Mouse (Mus musculus) heart, embryonic 11.5 days (tissue): ENCODE results near the gene Nlrp4f. TPM values are rescaled to one million over a fixed set of nuclear protein-coding genes. Genes with fewer than 3 reads are reported as not detected.

Experiments
- ATAC-seq: fragments of 200-750 bp; cut with Nextera tagmentation; replicated peaks from 2 replicates; pipeline ENCODE4 v1.8.0; 2017; ENCODE audit warnings: moderate library complexity; ENCODE audit not compliant: insufficient number of reproducible peaks, low FRiP score, low TSS enrichment
- H3K27ac ChIP-seq: fragments of 300-500 bp; sonication (generic); 2 replicates; pipeline ENCODE4 v1.5.1; 2014; ENCODE audit warnings: mild to moderate bottlenecking, low read depth, low read length
- H3K27me3 ChIP-seq: fragments of 300-500 bp; sonication (generic); 2 replicates; pipeline ENCODE4 v1.6.1; 2014; ENCODE audit warnings: mild to moderate bottlenecking, low read length, mixed read lengths; ENCODE audit not compliant: control insufficient read depth, insufficient read depth
- H3K36me3 ChIP-seq: fragments of 300-500 bp; sonication (generic); 2 replicates; pipeline ENCODE4 v1.6.1; 2014; ENCODE audit warnings: mild to moderate bottlenecking, low read length, moderate library complexity, mixed read lengths; ENCODE audit not compliant: control insufficient read depth, insufficient read depth
- H3K4me1 ChIP-seq: fragments of 300-500 bp; sonication (generic); 2 replicates; pipeline ENCODE4 v1.6.1; 2014; ENCODE audit warnings: low read length; ENCODE audit not compliant: control insufficient read depth, insufficient read depth
- H3K4me2 ChIP-seq: fragments of 300-500 bp; sonication (generic); 2 replicates; pipeline ENCODE4 v1.6.1; 2014; ENCODE audit warnings: mild to moderate bottlenecking, moderate library complexity
- H3K4me3 ChIP-seq: fragments of 300-500 bp; sonication (generic); 2 replicates; pipeline ENCODE4 v1.5.1; 2014; ENCODE audit warnings: low read depth, low read length
- H3K9ac ChIP-seq: fragments of 300-500 bp; sonication (generic); 2 replicates; pipeline ENCODE4 v1.6.1; 2014; ENCODE audit warnings: mild to moderate bottlenecking, low read depth, low read length, moderate library complexity
- H3K9me3 ChIP-seq: fragments of 300-500 bp; sonication (generic); replicated peaks from 2 replicates; pipeline ENCODE4 v1.6.1; 2016; ENCODE audit warnings: low read length; ENCODE audit not compliant: control insufficient read depth
- WGBS: fragments of 180-500 bp; shearing (Covaris S2); extraction: QIAGEN DNeasy Blood & Tissue Kit; methylation state at CpG from one replicate; pipeline ENCODE4 v1.1.7; 2014; ENCODE audit not compliant: insufficient replicate concordance; 5-methylcytosine and 5-hydroxymethylcytosine counted together
- polyA plus RNA-seq: library from polyadenylated mRNA; unstranded; fragments of >200 nt; fragmentation: Nextera tagmentation; extraction: Ambion mirVana; gene quantifications from 2 replicates; pipeline ENCODE4 v1.2.1, GENCODE M21; 2014

The Nlrp4f gene
- polyA plus RNA-seq, 1 experiment from 2014 or later = not detected

GRCm38 (mm10) chr13:65225945-65226344 lies 20.2 kb upstream of the Nlrp4f start:
- Histone ChIP-seq H3K4me2 (no peak overlapping the region), H3K36me3 (no peaks in the 10 kb centered on the region), H3K27ac (no peak overlapping the region), H3K4me1 (no peaks in the 10 kb centered on the region), H3K27me3 (no peaks in the 10 kb centered on the region), H3K9me3 (0 out of 2 replicates have a peak, but pooled peaks cover 2% of the 10 kb centered on the region), H3K4me3 (no peak overlapping the region), H3K9ac (no peak overlapping the region)
- no peak for ATAC-seq
- 67% methylated on average over 6 of the region's 6 CpGs for WGBS

DNA sequence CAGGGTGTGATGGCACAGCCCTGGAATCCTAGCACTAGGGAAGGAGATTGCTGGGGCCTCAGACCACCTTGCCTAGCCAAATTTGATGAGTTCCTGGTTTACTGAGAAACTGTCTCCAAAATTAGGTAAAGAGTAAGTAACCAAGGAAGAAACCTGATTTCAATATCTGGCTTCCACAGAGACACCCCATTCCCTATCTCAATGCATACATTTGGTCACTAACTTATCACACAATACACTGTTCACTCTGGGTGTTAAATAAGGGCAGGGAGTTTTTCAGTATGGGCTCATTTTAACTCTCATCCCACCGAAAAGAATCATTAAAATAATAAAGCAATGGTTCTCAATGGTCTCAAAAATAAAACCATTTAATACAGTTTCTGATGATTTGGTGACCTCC lies 5.1 kb downstream of the Nlrp4f start:
- Histone ChIP-seq H3K4me3 (no peak overlapping the region), H3K9me3 (no peaks in the 10 kb centered on the region; the same call in 1 of the 2 replicates), H3K27ac (no peak overlapping the region), H3K9ac (no peak overlapping the region), H3K4me1 (no peaks in the 10 kb centered on the region), H3K27me3 (no peaks in the 10 kb centered on the region), H3K36me3 (no peaks in the 10 kb centered on the region), H3K4me2 (no peak overlapping the region)
- ATAC-seq = no peak
- WGBS = 64% methylated on average over 1 of the region's 1 CpGs

DNA sequence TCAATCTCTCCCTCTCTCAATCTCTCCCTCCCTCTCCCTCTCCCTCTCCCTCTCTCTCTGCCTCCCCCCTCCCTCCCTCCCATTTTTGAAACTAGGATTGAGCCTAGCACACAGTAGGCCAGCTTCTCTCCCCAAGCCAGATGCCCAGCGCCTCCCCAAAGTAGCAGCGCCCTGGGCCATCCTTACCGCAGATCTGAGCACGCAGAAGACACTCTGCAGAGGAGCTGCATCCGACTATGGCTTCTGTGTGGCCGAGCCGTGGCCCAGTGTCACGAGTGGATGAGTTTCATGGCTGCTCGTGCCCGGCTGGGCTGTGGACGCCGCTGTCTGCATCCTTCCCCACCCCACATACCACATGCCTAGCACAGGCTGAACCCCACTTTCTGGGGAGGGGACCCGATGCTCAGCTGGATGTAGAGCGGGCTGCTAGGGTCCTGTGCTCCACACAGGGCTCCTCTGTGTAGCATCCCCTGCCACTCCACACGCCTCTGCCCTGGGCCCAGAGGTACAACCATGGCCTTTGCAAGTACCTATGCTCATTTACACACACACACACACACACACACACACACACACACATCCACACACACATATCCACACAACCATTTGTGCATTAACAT lies 29.2 kb downstream of the Nlrp4f start:
- Histone ChIP-seq H3K4me1 (no peaks in the 10 kb centered on the region), H3K9me3 (no peaks in the 10 kb centered on the region), H3K27ac (no peak overlapping the region), H3K4me3 (no peak overlapping the region), H3K27me3 (no peaks in the 10 kb centered on the region), H3K9ac (no peak overlapping the region), H3K36me3 (no peaks in the 10 kb centered on the region), H3K4me2 (no peak overlapping the region)
- no peak for ATAC-seq
- WGBS = 49% methylated on average over 15 of the region's 15 CpGs

DNA sequence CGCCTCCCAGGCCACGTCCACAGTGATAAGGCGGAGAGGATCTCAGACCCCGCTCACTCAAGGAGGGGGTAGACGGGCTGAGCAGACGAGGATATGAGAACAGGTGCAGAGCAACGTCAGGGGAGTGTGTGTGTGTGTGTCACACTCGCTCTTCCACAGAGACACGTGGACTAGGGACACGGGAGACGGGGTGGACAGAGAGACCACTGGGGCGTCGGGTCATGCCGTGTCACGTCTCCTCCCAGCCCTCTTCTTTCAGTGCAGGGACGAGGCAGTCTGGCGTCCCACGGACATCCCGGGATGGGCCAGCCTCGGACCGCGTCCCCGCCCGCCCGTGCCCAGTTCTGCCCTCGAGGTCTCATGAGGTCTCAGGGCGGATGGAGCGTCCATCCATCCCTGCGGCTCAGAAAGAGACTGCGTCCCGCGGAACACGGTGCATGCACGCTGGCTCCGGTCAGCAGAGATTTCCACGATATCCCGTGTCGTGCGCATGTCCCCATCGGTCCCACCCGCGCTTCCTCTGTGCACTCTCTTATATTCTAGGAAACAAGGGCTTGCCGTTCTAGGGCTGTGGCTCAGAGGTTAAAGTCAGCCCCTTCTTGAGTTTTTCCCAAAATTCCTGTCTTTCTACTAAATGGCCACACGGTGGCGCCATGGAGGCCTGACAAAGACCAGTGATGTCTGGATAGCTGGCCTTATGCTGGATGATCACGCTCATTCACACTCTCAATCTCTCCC lies 29.9 kb downstream of the Nlrp4f start:
- 18% methylated on average over 46 of the region's 46 CpGs for WGBS
- Histone ChIP-seq H3K27ac (no peak overlapping the region), H3K27me3 (no peaks in the 10 kb centered on the region), H3K4me3 (peak overlapping the region; percentile 30), H3K4me2 (peak overlapping the region; percentile 69), H3K4me1 (no peaks in the 10 kb centered on the region), H3K36me3 (no peaks in the 10 kb centered on the region), H3K9ac (no peak overlapping the region), H3K9me3 (no peaks in the 10 kb centered on the region)
- peak; percentile 35; the same call in 1 of the 2 replicates for ATAC-seq

DNA sequence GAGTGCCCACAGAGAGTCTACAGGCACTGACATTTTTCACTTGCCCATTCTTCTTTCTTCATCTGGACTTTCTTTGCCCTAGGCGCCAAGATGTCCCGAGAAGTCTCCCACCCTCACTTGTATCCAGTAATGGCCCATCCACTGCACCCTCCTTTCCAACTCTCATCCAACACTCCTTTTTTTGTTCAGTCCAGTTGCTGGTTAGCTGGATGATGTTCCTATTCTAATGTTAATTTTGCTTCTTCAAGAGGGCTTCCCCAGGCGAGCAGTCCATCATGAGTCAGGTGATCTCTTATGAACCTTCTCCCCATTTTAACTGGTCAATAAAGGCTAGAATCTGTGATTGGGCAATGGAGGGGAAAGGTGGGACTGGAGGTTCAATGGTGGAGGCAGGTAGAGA lies 31.7 kb downstream of the Nlrp4f start:
- Histone ChIP-seq H3K27ac (no peak overlapping the region), H3K4me3 (no peak overlapping the region), H3K36me3 (no peaks in the 10 kb centered on the region), H3K4me1 (no peaks in the 10 kb centered on the region), H3K9ac (no peak overlapping the region), H3K9me3 (no peaks in the 10 kb centered on the region), H3K27me3 (no peaks in the 10 kb centered on the region), H3K4me2 (no peak overlapping the region)
- no peak for ATAC-seq
- WGBS = 70% methylated on average over 3 of the region's 3 CpGs

GRCm38 (mm10) chr13:65149940-65150339 lies 55.8 kb downstream of the Nlrp4f start, which contains the start of gene Olfr466:
TSS of gene Olfr466 (plus strand) at chr13:65150240.
- Histone ChIP-seq H3K27ac (no peak within 1 kb of the TSS), H3K9me3 (no peaks in the 10 kb centered on the region), H3K4me2 (no peak within 1 kb of the TSS), H3K4me1 (no peaks in the 10 kb centered on the region), H3K27me3 (no peaks in the 10 kb centered on the region), H3K4me3 (no peak within 1 kb of the TSS), H3K36me3 (no peaks in the 10 kb centered on the region), H3K9ac (no peak within 1 kb of the TSS)
- 73% methylated on average over 1 of the region's 1 CpGs for WGBS
- no peak for ATAC-seq

DNA sequence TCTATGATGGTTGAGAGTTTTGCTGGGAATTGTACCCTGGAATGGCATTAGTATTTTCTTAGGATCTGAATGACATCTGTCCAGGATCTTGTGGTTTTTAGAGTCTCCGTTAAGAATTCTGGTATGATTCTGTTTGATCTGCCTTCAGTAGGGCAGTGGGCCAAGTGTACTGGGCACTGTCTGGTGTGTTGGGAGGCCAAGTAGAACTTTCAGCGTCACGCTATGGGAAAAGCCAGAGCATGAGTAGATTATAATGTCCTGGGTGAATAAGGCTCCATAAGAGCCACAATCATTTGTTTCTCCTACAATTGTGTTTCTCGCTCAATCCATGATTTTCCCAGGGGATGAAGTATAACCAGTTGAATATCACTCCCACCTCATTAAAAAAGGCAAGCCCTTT lies 68.0 kb downstream of the Nlrp4f start, which contains the start of gene Olfr465-ps1:
Gene Olfr465-ps1 (plus strand): TSS at position 301 of the 400 bp plus-strand sequence.
- 77% methylated on average over 4 of the region's 4 CpGs for WGBS
- Histone ChIP-seq H3K27ac (no peak within 1 kb of the TSS), H3K27me3 (no peaks in the 10 kb centered on the region), H3K9ac (no peak within 1 kb of the TSS), H3K4me3 (no peak within 1 kb of the TSS), H3K9me3 (no peaks in the 10 kb centered on the region), H3K4me2 (no peak within 1 kb of the TSS), H3K36me3 (no peaks in the 10 kb centered on the region), H3K4me1 (no peaks in the 10 kb centered on the region)
- ATAC-seq = no peak
